Mouse (Mus musculus): ENCODE measurements around the gene Bmp5. TPM values are rescaled to one million over a fixed set of nuclear protein-coding genes. Genes with fewer than 3 reads are reported as not detected.

Gene Bmp5
- polyA plus RNA-seq, 1 experiment from 2014 or later = 4.8 TPM

- 71% methylated on average over 11 of the region's 11 CpGs for WGBS
These were observed 152.2 kb downstream of the Bmp5 start for GRCm38 (mm10) chr9:75927196-75927880.

GRCm38 (mm10) chr9:75928068-75928467, 152.9 kb downstream of the Bmp5 start:
- H3K4me1 ChIP-seq = no peaks in the 10 kb centered on the region
- no peak for DNase-seq (ENCODE audit: low spot score)
- H3K36me3 ChIP-seq = no peaks in the 10 kb centered on the region
- WGBS = 86% methylated on average over 5 of the region's 5 CpGs
- no peak overlapping the region for H3K4me3 ChIP-seq
- no peaks in the 10 kb centered on the region for H3K9me3 ChIP-seq (replicated peaks)
- H3K27ac ChIP-seq (replicated peaks) = no peak overlapping the region
- no peaks in the 10 kb centered on the region for H3K27me3 ChIP-seq (ENCODE audit: low read depth, poor library complexity, severe bottlenecking)

More at GRCm38 (mm10) chr9:75927196-75927880, 152.2 kb downstream of the Bmp5 start:
- no peak for DNase-seq (ENCODE audit: low spot score)
- H3K4me3 ChIP-seq = no peak overlapping the region
- H3K27ac ChIP-seq (replicated peaks) = no peak overlapping the region
- no peaks in the 10 kb centered on the region for H3K36me3 ChIP-seq
- no peaks in the 10 kb centered on the region for H3K9me3 ChIP-seq (replicated peaks)
- no peaks in the 10 kb centered on the region for H3K27me3 ChIP-seq (ENCODE audit: low read depth, poor library complexity, severe bottlenecking)
- H3K4me1 ChIP-seq = no peaks in the 10 kb centered on the region

- Histone ChIP-seq H3K4me3 (no peak overlapping the region), H3K36me3 (no peaks in the 10 kb centered on the region), H3K27ac (replicated peaks) (no peak overlapping the region), H3K9me3 (replicated peaks) (no peaks in the 10 kb centered on the region), H3K4me1 (no peaks in the 10 kb centered on the region), H3K27me3 (ENCODE audit: low read depth, poor library complexity, severe bottlenecking) (no peaks in the 10 kb centered on the region)
- WGBS = 85% methylated on average over 3 of the region's 3 CpGs
- DNase-seq (ENCODE audit: low spot score) = no peak
These were observed 169.5 kb downstream of the Bmp5 start for GRCm38 (mm10) chr9:75944663-75945062.

Small RNA genes within 50 kb of the gene (microRNA-seq; reads per million reads assigned to microRNA genes)
- gene Gm44355 = not detected

Other genes starting within 250 kb of the Bmp5 start
- 90.8 and 95.5 TPM in 2 replicates for gene Tmod3, start 215.7 kb upstream of the Bmp5 start, polyA plus RNA-seq (2016; fragmentation: Nextera tagmentation; extraction: Ambion mirVana)
- 39.1 and 52.2 TPM in 2 replicates for gene Tmod2, start 164.0 kb upstream of the Bmp5 start, polyA plus RNA-seq (2016; fragmentation: Nextera tagmentation; extraction: Ambion mirVana)
- gene Lysmd2, start 149.6 kb upstream of the Bmp5 start, polyA plus RNA-seq (2016; fragmentation: Nextera tagmentation; extraction: Ambion mirVana) = 9.3 and 12.1 TPM in 2 replicates
- gene Scg3, start 91.3 kb upstream of the Bmp5 start, polyA plus RNA-seq (2016; fragmentation: Nextera tagmentation; extraction: Ambion mirVana) = 25.3 and 45.8 TPM in 2 replicates
- 5.1 and 7.0 TPM in 2 replicates for gene Hmgcll1, start 239.5 kb downstream of the Bmp5 start, polyA plus RNA-seq (2016; fragmentation: Nextera tagmentation; extraction: Ambion mirVana)